Mouse (Mus musculus) ES-E14 (cell line): ENCODE measurements at regions not wholly inside any gene's neighbourhood (a gene's known extent, or its start where the extent isn't known, plus 50 kb on each side); places are given as distances from the start of the nearest gene placed in this dataset.

Experiments used
- DNase-seq: peaks from one replicate; pipeline ENCODE4 v3.0.0-alpha.2; 2013; ENCODE audit warnings: low read depth, low spot score
- H3K27ac ChIP-seq: 2 replicates; pipeline ENCODE4 v1.5.1; 2012; ENCODE audit warnings: low read depth, mild to moderate bottlenecking, low read length, moderate library complexity, mixed read lengths; ENCODE audit not compliant: poor library complexity, insufficient read depth, severe bottlenecking
- H3K36me3 ChIP-seq: 2 replicates; pipeline ENCODE4 v1.6.1; 2012; ENCODE audit warnings: mild to moderate bottlenecking, low read length, moderate library complexity, mixed read lengths; ENCODE audit not compliant: control insufficient read depth, poor library complexity, insufficient read depth, severe bottlenecking
- H3K4me1 ChIP-seq, 2 experiments: fragments of 150-350 bp in 1 of 2; sonication (generic) in 1 of 2; 2 replicates each; pipeline ENCODE4 v1.6.1; 2012; ENCODE audit warnings: low read length in 2 of 2, mild to moderate bottlenecking in 1 of 2, mixed read lengths in 1 of 2; ENCODE audit not compliant: control insufficient read depth in 2 of 2, insufficient read depth in 2 of 2, poor library complexity in 1 of 2
- H3K4me3 ChIP-seq, 2 experiments: fragments of 150-350 bp in 1 of 2; sonication (generic) in 1 of 2; 2 replicates each; pipeline ENCODE4 v1.5.1; 2012; ENCODE audit warnings: low read length in 2 of 2, low read depth in 1 of 2, mild to moderate bottlenecking in 1 of 2, mixed read lengths in 1 of 2; ENCODE audit not compliant: insufficient read depth in 1 of 2, poor library complexity in 1 of 2, severe bottlenecking in 1 of 2
- H3K9ac ChIP-seq: 2 replicates; pipeline ENCODE4 v1.6.1; 2012; ENCODE audit warnings: low read depth, mild to moderate bottlenecking, low read length, mixed read lengths; ENCODE audit not compliant: poor library complexity, insufficient read depth, severe bottlenecking
- H3K9me3 ChIP-seq: fragments of 150-350 bp; sonication (generic); 2 replicates; pipeline ENCODE4 v1.6.1; 2012; ENCODE audit warnings: low read depth, mild to moderate bottlenecking, low read length; ENCODE audit not compliant: control insufficient read depth, insufficient read depth
- CHD2 ChIP-seq: IDR thresholded peaks from 2 replicates; pipeline ENCODE4 v1.6.1; 2014; ENCODE audit warnings: mild to moderate bottlenecking, low read depth, low read length, inconsistent platforms
- HCFC1 ChIP-seq: IDR thresholded peaks from 2 replicates; pipeline ENCODE4 v1.6.1; 2012; ENCODE audit warnings: low read length, inconsistent platforms, borderline replicate concordance; ENCODE audit not compliant: insufficient read depth
- MAFK ChIP-seq: IDR thresholded peaks from 2 replicates; pipeline ENCODE4 v1.6.1; 2014; ENCODE audit warnings: mild to moderate bottlenecking, low read depth, low read length, inconsistent platforms; ENCODE audit not compliant: insufficient read depth
- ZC3H11A ChIP-seq: IDR thresholded peaks from 2 replicates; pipeline ENCODE4 v1.6.1; 2012; ENCODE audit warnings: low read depth, mild to moderate bottlenecking, inconsistent platforms, low read length, borderline replicate concordance
- ZNF384 ChIP-seq: IDR thresholded peaks from 2 replicates; pipeline ENCODE4 v1.6.1; 2012; ENCODE audit warnings: low read depth, low read length, inconsistent platforms
- in situ Hi-C, 2 experiments: fragments of 600-800 bp; cut with MboI; formaldehyde crosslinking; loops; one replicate each; pipeline ENCODE4 v1.15.1; 2025; ENCODE audit warnings: low sequenced_read_pairs in 2 of 2, inconsistent platforms in 1 of 2; ENCODE audit not compliant: unreplicated experiment in 2 of 2

DNA sequence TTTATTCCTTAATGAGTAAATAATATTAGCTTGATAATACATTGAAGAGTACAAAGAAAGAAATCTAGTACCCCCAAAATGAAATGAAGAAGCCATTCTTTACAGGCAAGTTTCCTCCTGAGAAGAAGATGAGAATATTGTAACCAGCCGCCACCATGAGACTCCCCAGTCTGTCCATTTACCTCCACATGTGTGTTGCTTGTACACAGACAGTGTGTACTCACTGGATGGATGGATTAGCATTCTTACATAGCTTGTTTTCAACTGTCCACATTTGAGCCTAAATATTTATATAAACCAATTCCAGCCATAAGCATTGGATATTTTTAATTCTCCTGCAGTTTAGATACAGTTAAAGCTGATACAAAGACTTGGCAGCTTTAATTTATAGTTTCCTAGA is 82.7 kb upstream of the Gm6993 start:
- Histone ChIP-seq H3K9ac (no peak overlapping the region), H3K36me3 (no peaks in the 10 kb centered on the region), H3K4me1 (no peaks in the 10 kb centered on the region)

DNA sequence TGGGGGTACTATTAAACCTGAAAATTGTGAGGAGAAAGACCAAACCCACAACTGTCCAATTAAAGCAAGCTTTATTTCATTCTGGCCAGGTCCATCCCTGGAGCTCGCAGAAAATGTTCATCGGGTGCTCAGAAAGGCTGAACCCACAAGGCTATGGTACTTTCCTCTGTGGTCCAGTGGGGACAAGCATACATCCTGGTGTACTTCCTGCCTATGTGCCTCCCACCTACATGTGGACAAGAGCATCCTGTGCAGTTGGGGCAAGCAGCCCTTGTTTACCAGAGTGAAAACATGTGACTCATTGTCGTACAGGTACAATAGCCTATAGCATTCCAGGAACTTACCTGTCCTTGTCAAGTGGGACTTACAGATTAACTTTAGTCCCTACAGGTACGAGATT is 81.7 kb upstream of the Gm6993 start:
- Histone ChIP-seq H3K27ac (no peak overlapping the region), H3K4me3 (no peak overlapping the region), H3K9me3 (no peaks in the 10 kb centered on the region), H3K9ac (no peak overlapping the region), H3K36me3 (no peaks in the 10 kb centered on the region), H3K4me1 (no peaks in the 10 kb centered on the region)
- no peak for DNase-seq
- in situ Hi-C loops, result no loop called here
- no peak for TF ChIP-seq ZNF384

More for the DNA sequence above, 82.7 kb upstream of the Gm6993 start:
- TF ChIP-seq HCFC1 (no peak), ZC3H11A (no peak), ZNF384 (no peak), CHD2 (no peak), MAFK (no peak)
- in situ Hi-C loops, result no loop called here
- no peaks in the 10 kb centered on the region for H3K9me3 ChIP-seq
- no peak overlapping the region for H3K27ac ChIP-seq
- no peak for DNase-seq
- no peak overlapping the region for H3K4me3 ChIP-seq

DNA sequence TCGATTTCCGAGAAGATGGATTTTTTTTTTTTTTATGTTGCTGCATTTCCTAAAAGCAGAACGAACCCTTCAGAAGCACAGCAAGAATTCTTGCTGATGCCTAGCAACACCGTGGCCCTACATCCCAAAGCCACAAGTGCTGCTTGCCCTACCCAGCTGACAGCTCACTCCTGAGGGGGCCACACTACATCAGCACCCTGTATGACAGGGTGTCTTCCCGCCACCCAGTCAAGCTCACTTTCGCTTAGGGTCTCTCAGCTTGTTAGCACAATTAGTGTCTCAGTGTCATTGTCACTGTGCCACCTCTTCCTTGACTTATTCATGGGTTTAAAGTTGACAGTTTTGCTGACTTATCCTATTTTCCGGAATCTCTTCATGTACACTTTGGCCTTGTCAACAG is 81.2 kb upstream of the Gm6993 start:
- Histone ChIP-seq H3K4me3 (no peak overlapping the region), H3K36me3 (no peaks in the 10 kb centered on the region), H3K27ac (no peak overlapping the region), H3K4me1 (no peaks in the 10 kb centered on the region), H3K9ac (no peak overlapping the region), H3K9me3 (no peaks in the 10 kb centered on the region)
- in situ Hi-C loops, result no loop called here
- DNase-seq, result no peak
- TF ChIP-seq MAFK (no peak), CHD2 (no peak), HCFC1 (no peak), ZNF384 (no peak)

DNA sequence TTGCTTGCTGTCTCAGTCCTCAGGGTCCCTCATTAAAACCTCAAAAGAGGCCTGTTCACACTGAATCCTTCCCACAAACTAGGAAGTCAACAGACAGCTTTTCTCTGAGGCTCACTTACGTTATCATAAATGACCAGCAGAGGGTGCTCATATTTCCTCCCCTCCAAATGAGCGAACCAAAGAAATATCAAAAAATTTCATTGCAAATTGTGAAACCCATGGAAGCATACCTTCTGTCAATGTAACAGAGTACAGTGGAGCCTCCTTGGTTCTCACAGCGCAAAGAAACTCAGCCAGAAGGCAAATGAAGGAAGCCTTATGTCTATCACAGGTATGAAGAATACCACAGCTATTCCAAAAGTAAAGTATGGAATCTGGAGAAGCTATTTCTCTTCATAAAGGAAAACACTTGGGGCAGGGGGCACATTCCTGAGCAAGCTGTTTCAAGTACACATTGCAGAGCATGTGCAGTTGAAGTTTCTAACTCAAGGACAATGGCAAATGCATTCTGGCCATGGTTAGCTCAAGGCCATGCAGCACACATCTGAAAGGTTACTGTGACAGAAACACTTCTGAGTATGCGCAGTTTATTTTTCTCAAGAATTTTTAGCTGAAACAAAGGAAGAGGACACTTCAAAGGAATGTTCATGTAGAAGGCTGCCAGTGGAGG is 72.2 kb upstream of the Gm6993 start:
- no peak for DNase-seq
- no peaks in the 10 kb centered on the region for H3K36me3 ChIP-seq
- H3K9ac ChIP-seq, result no peak overlapping the region
- H3K9me3 ChIP-seq, result no peaks in the 10 kb centered on the region
- H3K27ac ChIP-seq, result no peak overlapping the region
- in situ Hi-C loops, result no loop called here
- no peaks in the 10 kb centered on the region for H3K4me1 ChIP-seq
- TF ChIP-seq HCFC1, result no peak
- TF ChIP-seq ZC3H11A, result peak; percentile 5; the same call in 1 of the 2 replicates
- H3K4me3 ChIP-seq, result no peak overlapping the region

DNA sequence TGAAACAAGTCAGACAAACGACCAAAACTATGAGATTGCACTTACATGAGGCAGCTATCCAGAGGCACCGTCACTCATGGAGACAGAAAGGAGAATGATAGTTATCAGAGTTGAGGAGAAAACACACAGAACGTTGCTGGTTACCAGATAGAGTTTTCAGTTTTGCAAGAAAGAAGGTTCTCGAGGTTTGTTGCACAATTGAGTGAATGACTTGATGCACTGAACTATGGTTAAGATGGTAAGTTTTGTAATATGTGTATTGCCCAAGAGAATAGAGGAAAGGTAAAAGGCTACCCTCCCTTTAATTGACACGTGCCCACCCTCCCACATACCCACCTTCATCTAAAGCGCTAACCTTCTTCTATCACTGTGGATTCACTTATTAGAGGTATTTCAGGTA is 70.5 kb upstream of the Gm6993 start:
- no peaks in the 10 kb centered on the region for H3K4me1 ChIP-seq
- H3K9me3 ChIP-seq, result no peaks in the 10 kb centered on the region
- no peak for DNase-seq
- no peak overlapping the region for H3K9ac ChIP-seq
- H3K27ac ChIP-seq, result no peak overlapping the region
- no peaks in the 10 kb centered on the region for H3K36me3 ChIP-seq
- H3K4me3 ChIP-seq, result no peak overlapping the region
- TF ChIP-seq ZNF384 (no peak), MAFK (no peak), CHD2 (no peak), ZC3H11A (no peak), HCFC1 (no peak)
- in situ Hi-C loops, result no loop called here
